Mouse (Mus musculus): ENCODE results near the gene Egflam. TPM values are rescaled to one million over a fixed set of nuclear protein-coding genes. Genes with fewer than 3 reads are reported as not detected.

The Egflam gene
- total RNA-seq, 1 experiment: 0.54 TPM

DNA sequence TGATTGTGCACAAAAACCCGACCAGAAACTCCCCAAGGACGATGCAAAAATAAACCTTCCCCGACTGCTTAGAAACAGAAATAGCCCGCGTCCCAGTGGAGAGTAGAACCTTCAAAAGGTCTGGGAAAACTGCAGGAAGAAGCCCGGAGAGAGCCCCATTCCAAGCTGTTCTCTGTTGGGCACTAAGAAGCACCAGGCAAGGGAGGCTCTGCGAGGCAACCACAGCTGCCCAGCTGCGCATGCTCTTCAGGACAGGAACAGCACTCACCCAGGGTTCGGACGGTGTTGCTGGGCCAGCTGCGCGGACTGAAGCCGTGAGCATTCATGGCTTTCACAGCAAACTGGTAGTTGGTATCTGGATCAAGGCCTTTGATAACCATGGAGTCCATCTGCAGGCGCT, 108.7 kb downstream of the Egflam start:
- Histone ChIP-seq H3K4me3 (ENCODE audit: insufficient read depth in 1 of 2, low read depth in 1 of 2, low read length in 2 of 2, poor library complexity in 1 of 2, severe bottlenecking in 1 of 2) (no peak overlapping the region), H3K4me1 (ENCODE audit: control insufficient read depth in 2 of 2, insufficient read depth in 2 of 2, low read length in 2 of 2, poor library complexity in 1 of 2) (no peaks in the 10 kb centered on the region), H3K9me3 (ENCODE audit: control insufficient read depth, insufficient read depth, low read depth, low read length) (no peaks in the 10 kb centered on the region), H3K36me3 (ENCODE audit: control insufficient read depth, insufficient read depth, low read length, poor library complexity, severe bottlenecking) (no peaks in the 10 kb centered on the region), H3K9ac (ENCODE audit: insufficient read depth, low read depth, low read length, poor library complexity, severe bottlenecking) (no peak overlapping the region), H3K27ac (ENCODE audit: insufficient read depth, low read depth, low read length, poor library complexity, severe bottlenecking) (no peak overlapping the region)
- in situ Hi-C loops (cut with MboI; ENCODE audit: low sequenced_read_pairs in 2 of 2, unreplicated experiment in 2 of 2): no loop called here
- DNase-seq (ENCODE audit: low read depth, low spot score): no peak
- TF ChIP-seq MAFK (IDR thresholded peaks at IDR 0.05; ENCODE audit: insufficient read depth, low read depth, low read length) (no peak), ZNF384 (IDR thresholded peaks at IDR 0.05; ENCODE audit: low read depth, low read length) (no peak), ZC3H11A (IDR thresholded peaks at IDR 0.05; ENCODE audit: borderline replicate concordance, low read depth, low read length) (no peak), HCFC1 (IDR thresholded peaks at IDR 0.05; ENCODE audit: borderline replicate concordance, insufficient read depth, low read length) (no peak), CHD2 (IDR thresholded peaks at IDR 0.05; ENCODE audit: low read depth, low read length) (no peak)

DNA sequence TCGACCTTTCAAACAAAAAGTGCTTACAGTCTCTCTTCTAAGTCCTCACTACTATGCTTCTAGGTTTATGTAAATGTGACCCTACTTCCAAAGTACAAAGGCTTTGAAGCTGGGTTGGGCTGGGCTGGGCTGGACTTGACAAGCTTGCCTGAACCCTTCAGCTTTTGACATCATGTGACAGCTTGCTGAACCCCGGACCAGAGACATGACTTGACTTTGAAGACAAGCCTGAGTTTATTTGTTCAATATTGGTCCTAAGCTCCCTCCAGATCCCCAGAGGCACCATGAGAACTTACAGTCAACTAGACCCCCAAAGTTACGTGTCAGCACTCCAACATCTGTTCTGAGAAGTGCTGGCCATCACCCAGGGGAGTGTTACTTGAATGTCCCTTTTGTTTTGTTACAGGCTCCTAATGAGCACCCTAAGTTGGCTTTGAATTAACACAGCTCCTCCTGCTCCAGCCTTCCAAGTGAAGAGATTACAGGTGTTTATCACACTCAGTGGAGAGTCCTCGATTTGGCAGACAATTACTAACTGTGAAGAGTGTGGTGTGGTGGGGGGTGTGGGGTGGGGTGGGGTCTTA, 109.3 kb downstream of the Egflam start:
- no peak overlapping the region for H3K27ac ChIP-seq (ENCODE audit: insufficient read depth, low read depth, low read length, poor library complexity, severe bottlenecking)
- no peaks in the 10 kb centered on the region for H3K9me3 ChIP-seq (ENCODE audit: control insufficient read depth, insufficient read depth, low read depth, low read length)
- no peaks in the 10 kb centered on the region for H3K36me3 ChIP-seq (ENCODE audit: control insufficient read depth, insufficient read depth, low read length, poor library complexity, severe bottlenecking)
- no peak overlapping the region for H3K9ac ChIP-seq (ENCODE audit: insufficient read depth, low read depth, low read length, poor library complexity, severe bottlenecking)
- TF ChIP-seq HCFC1 (IDR thresholded peaks at IDR 0.05; ENCODE audit: borderline replicate concordance, insufficient read depth, low read length): no peak
- in situ Hi-C loops (cut with MboI; ENCODE audit: low sequenced_read_pairs in 2 of 2, unreplicated experiment in 2 of 2): no loop called here
- H3K4me3 ChIP-seq (ENCODE audit: insufficient read depth in 1 of 2, low read depth in 1 of 2, low read length in 2 of 2, poor library complexity in 1 of 2, severe bottlenecking in 1 of 2): no peak overlapping the region
- H3K4me1 ChIP-seq (ENCODE audit: control insufficient read depth in 2 of 2, insufficient read depth in 2 of 2, low read length in 2 of 2, poor library complexity in 1 of 2): no peaks in the 10 kb centered on the region
- no peak for DNase-seq (ENCODE audit: low read depth, low spot score)

DNA sequence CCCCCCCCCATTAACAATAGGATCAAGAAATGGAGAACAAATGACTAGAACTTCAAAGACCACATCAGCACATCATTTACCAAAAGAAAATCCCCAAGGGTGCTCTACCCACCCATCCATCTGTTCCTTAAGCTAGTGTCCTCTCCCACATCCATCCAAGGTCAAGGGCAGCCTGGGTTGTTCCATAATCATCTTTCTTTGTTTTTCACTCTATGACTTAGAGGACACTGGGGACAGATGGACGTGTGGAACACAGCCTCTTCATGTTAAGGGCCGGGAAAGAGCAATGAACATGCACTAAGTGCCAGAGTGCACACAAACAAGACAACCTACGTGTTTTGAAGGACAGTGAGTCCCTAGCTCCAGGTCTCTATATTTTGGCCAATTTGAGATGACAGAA, 110.3 kb downstream of the Egflam start:
- Histone ChIP-seq H3K27ac (ENCODE audit: insufficient read depth, low read depth, low read length, poor library complexity, severe bottlenecking) (no peak overlapping the region), H3K9me3 (ENCODE audit: control insufficient read depth, insufficient read depth, low read depth, low read length) (no peaks in the 10 kb centered on the region), H3K36me3 (ENCODE audit: control insufficient read depth, insufficient read depth, low read length, poor library complexity, severe bottlenecking) (no peaks in the 10 kb centered on the region), H3K4me1 (ENCODE audit: control insufficient read depth in 2 of 2, insufficient read depth in 2 of 2, low read length in 2 of 2, poor library complexity in 1 of 2) (no peaks in the 10 kb centered on the region), H3K4me3 (ENCODE audit: insufficient read depth in 1 of 2, low read depth in 1 of 2, low read length in 2 of 2, poor library complexity in 1 of 2, severe bottlenecking in 1 of 2) (no peak overlapping the region), H3K9ac (ENCODE audit: insufficient read depth, low read depth, low read length, poor library complexity, severe bottlenecking) (no peak overlapping the region)
- DNase-seq (ENCODE audit: low read depth, low spot score): no peak
- in situ Hi-C loops (cut with MboI; ENCODE audit: low sequenced_read_pairs in 2 of 2, unreplicated experiment in 2 of 2): no loop called here
- TF ChIP-seq ZC3H11A (IDR thresholded peaks at IDR 0.05; ENCODE audit: borderline replicate concordance, low read depth, low read length) (no peak), MAFK (IDR thresholded peaks at IDR 0.05; ENCODE audit: insufficient read depth, low read depth, low read length) (no peak), HCFC1 (IDR thresholded peaks at IDR 0.05; ENCODE audit: borderline replicate concordance, insufficient read depth, low read length) (no peak), ZNF384 (IDR thresholded peaks at IDR 0.05; ENCODE audit: low read depth, low read length) (no peak), CHD2 (IDR thresholded peaks at IDR 0.05; ENCODE audit: low read depth, low read length) (no peak)

DNA sequence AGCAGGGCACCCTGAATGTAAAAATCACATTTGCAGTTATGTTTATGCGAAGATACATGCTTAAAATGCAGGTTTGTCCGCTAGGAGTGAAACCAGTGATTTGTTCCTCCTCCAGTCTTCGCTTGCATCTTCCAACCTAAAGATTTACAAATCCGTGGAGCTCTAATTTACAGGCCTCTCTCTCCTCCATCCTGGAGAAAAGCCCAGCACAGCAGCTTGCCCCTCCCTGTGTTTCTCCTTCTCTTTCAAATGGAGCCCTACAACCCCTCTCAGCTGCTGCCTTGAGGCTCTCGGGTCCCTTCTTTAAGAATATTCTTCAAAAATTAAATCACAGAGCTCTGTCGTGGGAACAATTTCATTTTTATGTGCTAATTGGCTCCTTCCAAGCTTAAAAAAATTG, 116.6 kb downstream of the Egflam start:
- Histone ChIP-seq H3K27ac (ENCODE audit: insufficient read depth, low read depth, low read length, poor library complexity, severe bottlenecking) (no peak overlapping the region), H3K9ac (ENCODE audit: insufficient read depth, low read depth, low read length, poor library complexity, severe bottlenecking) (no peak overlapping the region), H3K4me1 (ENCODE audit: control insufficient read depth in 2 of 2, insufficient read depth in 2 of 2, low read length in 2 of 2, poor library complexity in 1 of 2) (peaks cover 0 to 2% of the 10 kb centered on the region in 2 experiments; a peak in 1 of 4 replicates), H3K9me3 (ENCODE audit: control insufficient read depth, insufficient read depth, low read depth, low read length) (no peaks in the 10 kb centered on the region), H3K36me3 (ENCODE audit: control insufficient read depth, insufficient read depth, low read length, poor library complexity, severe bottlenecking) (no peaks in the 10 kb centered on the region), H3K4me3 (ENCODE audit: insufficient read depth in 1 of 2, low read depth in 1 of 2, low read length in 2 of 2, poor library complexity in 1 of 2, severe bottlenecking in 1 of 2) (no peak overlapping the region)
- in situ Hi-C loops (cut with MboI; ENCODE audit: low sequenced_read_pairs in 2 of 2, unreplicated experiment in 2 of 2): no loop called here
- TF ChIP-seq ZC3H11A (IDR thresholded peaks at IDR 0.05; ENCODE audit: borderline replicate concordance, low read depth, low read length) (no peak), ZNF384 (IDR thresholded peaks at IDR 0.05; ENCODE audit: low read depth, low read length) (no peak), MAFK (IDR thresholded peaks at IDR 0.05; ENCODE audit: insufficient read depth, low read depth, low read length) (no peak), HCFC1 (IDR thresholded peaks at IDR 0.05; ENCODE audit: borderline replicate concordance, insufficient read depth, low read length) (no peak), CHD2 (IDR thresholded peaks at IDR 0.05; ENCODE audit: low read depth, low read length) (no peak)
- DNase-seq (ENCODE audit: low read depth, low spot score): no peak

DNA sequence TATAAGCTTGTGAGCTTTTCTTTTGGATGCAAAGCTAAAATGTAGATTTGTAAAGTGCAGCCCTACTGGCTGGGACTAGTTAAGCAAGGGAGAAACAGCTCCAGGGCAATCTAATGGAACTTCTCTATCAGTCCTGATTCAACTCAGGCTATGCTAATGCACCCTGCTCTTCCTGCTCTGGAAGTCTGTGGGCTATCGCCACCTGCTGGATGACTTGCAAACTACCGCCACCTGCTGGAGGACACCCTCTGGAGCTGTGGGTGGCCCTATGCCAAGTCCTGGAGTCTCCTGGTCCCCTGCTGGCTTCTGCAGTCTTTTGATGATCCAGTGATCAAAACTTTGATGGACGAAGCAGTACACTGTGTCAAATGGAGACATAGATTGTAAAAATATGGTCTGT, 134.4 kb downstream of the Egflam start:
- Histone ChIP-seq H3K9ac (ENCODE audit: insufficient read depth, low read depth, low read length, poor library complexity, severe bottlenecking) (no peak overlapping the region), H3K4me1 (ENCODE audit: control insufficient read depth in 2 of 2, insufficient read depth in 2 of 2, low read length in 2 of 2, poor library complexity in 1 of 2) (no peaks in the 10 kb centered on the region), H3K27ac (ENCODE audit: insufficient read depth, low read depth, low read length, poor library complexity, severe bottlenecking) (no peak overlapping the region), H3K9me3 (ENCODE audit: control insufficient read depth, insufficient read depth, low read depth, low read length) (no peaks in the 10 kb centered on the region), H3K4me3 (ENCODE audit: insufficient read depth in 1 of 2, low read depth in 1 of 2, low read length in 2 of 2, poor library complexity in 1 of 2, severe bottlenecking in 1 of 2) (no peak overlapping the region), H3K36me3 (ENCODE audit: control insufficient read depth, insufficient read depth, low read length, poor library complexity, severe bottlenecking) (no peaks in the 10 kb centered on the region)
- DNase-seq (ENCODE audit: low read depth, low spot score): peak; percentile 80
- in situ Hi-C loops (cut with MboI; ENCODE audit: low sequenced_read_pairs in 2 of 2, unreplicated experiment in 2 of 2): no loop called here
- peak; percentile 78 for TF ChIP-seq ZC3H11A (IDR thresholded peaks at IDR 0.05; ENCODE audit: borderline replicate concordance, low read depth, low read length)
- no peak for TF ChIP-seq ZNF384 (IDR thresholded peaks at IDR 0.05; ENCODE audit: low read depth, low read length)

All from ES-E14 (cell line).